Mouse (Mus musculus) layer of hippocampus, postnatal 36 days (tissue): ENCODE measurements at regions not wholly inside any gene's neighbourhood (a gene's known extent, or its start where the extent isn't known, plus 50 kb on each side); places are given as distances from the start of the nearest gene placed in this dataset.
A peak's percentile ranks its signal among the peaks of the same experiment; 100 is the strongest.

ENCODE experiments used
- DNase-seq, 2 experiments: peaks; one replicate each; pipeline ENCODE4 v3.0.0; 2022

DNA sequence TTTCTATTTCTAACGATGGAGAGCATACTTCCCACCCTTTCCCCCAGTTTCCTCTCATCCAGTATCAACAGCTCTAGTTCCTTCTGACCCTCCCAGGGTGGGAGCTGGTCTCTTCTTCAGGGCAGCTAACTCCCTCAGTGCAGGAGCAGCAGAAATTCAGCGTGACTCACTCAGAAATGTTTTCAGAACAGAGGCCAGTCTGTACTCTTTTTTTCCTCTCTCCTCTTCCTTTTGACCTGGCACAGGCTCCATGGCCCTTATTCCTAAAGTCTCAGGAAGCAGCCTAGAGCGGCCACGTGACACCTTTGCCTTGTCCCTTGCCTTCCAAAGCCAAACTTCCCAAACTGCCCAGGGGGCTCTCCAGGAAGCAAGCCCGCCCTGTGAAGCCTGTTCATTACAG lies 55.4 kb downstream of the Pja1 start:
- no peak for DNase-seq

DNA sequence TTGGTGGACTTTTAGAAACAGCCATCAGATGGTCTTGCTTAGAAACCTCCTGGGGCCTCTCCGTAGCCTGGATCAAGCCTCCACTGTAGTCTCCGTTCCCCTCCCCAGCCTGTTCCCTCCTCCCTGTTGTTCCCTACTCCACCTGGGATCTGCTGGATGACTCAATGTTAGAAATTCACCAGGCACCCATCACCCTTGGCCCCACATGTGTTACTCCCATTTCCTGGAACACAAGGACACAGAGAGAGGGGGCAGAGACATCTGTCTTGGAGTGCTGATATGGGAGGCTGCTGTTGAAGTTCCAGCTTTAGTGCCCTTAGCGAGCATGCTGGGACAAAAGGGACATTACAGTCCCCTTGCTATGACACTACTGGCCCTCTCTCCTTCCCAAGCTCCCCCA lies 60.1 kb downstream of the Pja1 start:
- DNase-seq = no peak

DNA sequence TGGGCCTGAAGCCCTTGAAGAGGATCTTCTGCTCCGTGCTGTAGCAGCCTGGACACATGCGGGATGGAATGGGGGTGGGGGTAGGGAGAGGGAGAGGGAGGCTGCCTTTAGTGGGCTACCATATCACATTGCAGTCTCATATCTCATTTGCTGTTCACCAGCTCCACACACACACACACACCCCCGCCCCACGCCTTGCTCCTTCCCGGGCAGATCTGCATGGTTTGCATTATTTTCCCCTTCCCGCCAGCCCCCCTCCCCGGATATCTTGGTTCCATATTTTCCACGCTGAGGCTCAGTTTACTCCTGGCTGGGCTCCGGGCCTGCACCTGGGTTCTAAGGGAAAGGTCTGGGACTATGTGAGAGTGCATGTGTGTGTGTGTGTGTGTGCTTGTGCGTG lies 61.2 kb downstream of the Pja1 start:
- DNase-seq = no peak

DNA sequence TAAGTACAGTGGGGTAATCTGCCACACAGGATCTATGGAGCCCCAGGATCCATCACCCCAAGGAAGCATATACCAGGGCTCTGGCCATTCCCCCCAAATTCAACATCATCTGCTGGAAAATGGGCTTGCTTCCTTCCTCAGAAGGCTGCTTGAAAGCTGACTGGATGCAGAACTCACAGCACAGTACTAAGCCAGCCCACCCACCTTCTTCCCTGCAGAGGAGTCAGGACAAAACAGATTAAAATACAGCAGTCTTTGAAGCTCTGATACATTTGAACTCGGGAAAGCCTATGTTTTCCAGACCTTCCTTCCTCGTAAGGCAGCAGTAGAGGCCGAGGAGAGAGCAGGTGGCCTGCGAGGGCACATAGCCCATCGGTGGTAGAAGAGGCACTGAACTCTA lies 61.7 kb downstream of the Pja1 start:
- DNase-seq = no peak

DNA sequence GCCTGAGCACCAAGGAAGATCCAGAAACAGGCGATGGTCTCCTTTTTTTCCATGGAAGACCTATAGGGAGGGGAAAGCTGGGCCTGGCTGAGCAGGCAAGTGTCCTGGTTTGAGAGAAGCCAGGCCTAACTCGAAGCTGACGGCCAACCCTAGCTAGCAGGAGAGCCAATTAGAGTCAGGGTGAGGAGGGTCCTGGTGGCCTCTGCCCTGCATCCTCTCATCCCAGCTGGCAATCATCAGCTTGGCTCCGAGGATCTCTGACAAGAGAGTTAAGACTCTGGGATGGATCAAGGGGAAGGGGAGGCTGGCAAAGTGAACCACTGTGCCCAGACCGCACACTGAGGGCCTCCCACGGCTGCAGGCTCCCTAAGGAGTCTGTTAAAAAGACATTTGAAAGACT lies 62.3 kb downstream of the Pja1 start:
- DNase-seq = no peak

DNA sequence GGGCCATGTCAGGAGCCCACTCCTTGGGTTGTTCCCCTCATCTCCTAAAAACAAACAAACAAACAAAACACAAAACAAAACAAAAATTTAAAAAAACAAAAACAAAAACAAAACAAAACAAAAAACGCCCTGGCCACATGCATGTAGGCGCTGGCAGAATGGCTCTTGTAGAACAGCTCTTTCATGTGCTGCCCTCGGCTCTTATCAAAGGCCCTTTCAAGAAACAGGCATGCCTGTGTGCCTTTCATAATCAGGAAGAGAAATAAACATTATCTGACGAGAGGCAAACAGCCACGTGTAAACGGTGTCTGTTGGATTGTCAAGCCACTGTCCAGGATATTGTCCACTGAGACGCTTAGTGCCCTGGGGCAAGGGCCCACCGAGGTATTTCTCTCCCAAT lies 65.2 kb downstream of the Pja1 start:
- no peak for DNase-seq

DNA sequence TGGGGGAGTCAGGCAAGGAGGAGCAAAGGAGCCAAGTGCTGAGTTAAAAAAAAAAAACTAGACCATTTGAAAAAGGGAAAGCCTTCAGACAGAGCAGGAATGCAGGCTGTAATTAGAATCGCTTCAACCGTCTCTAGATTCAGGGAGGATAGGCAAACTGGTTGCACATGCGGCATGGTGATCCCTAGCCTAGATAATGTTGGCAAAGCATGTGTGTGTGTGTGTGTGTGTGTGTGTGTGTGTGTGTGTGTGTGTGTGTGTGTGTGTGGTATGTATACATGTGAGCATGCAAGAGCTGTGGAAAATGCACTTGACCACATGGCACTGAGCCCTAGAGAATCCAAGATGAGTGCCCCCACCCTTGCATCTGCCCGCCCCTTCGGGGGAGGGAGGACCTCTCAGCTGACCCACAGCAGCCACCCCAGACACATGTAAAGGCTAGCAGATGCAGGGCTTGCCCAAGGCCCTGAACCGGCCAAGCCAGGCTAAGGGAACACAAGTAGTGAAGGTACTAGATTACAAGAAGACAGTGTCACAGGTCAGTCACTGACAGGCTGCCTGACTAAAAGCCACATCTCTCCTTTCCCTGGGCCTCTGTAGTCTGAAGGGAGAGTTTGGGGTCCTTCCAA lies 67.4 kb downstream of the Pja1 start:
- no peak for DNase-seq

DNA sequence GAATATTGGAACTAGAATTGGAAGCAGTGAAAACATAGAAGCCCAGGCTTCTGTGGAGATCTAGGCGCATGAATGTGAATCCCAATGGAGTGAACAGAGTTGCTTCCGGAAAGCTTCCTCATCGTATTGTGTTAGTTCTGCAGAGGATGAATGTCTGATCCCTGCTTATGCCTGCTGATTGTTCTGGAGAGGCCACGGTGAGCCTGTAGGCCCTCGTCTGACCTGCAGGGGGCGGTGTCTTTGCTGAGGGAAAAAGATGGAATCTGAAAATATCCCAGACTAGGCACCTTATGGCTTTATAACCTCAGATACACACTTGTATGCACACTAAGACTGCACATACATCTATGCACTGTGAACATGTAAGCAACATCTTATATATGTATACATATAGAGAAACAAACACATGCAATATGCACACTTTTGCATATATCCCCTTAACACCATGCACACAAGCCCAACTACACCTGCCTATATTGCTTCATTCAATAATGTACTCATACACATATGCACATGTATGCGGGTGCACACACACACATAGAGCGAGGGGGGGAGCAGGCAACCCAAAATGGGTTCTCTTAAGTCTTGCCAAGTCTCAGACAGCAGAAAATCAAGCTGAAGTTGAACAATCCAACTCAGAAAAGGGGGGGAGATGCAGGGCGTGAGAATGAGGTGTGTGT lies 68.1 kb downstream of the Pja1 start:
- no peak for DNase-seq

DNA sequence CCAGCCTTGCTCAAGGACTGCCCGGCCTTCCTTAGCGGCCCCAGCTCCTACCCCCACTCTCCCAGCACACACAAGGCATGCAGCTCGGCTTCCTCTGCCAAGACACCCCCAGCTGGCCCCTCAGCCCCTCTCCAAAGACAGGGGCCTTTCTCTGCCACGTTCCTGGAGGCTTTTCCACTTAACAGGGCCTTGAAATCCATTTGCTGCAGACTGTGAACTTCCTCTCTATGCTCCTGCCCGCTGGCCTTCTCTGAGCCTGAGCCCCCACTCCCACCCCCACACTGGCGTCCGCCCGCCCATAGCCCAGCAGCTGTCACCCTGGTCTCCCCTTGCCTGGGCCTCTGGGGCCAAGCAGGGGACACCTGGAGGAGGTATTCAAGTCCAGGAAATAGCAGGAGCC lies 73.7 kb downstream of the Pja1 start:
- DNase-seq = no peak

DNA sequence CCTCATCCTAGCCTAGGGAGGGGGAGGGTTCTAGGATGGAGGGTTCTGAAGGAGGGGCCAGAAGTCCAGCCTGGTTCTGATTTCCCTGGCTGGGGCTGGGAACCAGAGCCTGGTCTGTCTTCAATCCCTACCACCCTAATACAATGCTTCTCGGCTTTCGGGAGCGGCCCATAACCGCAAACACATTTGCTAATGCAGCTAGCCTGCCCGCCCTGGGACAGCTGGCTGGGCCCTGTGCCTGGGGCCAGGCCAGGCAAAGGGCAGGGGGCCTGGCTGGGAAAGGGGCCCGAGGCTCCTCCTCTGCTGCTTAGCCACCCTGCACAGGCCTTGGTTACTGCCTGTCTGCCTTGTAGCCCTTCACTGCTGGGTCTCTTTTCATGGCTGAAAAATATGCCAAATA lies 74.9 kb downstream of the Pja1 start:
- DNase-seq = no peak

DNA sequence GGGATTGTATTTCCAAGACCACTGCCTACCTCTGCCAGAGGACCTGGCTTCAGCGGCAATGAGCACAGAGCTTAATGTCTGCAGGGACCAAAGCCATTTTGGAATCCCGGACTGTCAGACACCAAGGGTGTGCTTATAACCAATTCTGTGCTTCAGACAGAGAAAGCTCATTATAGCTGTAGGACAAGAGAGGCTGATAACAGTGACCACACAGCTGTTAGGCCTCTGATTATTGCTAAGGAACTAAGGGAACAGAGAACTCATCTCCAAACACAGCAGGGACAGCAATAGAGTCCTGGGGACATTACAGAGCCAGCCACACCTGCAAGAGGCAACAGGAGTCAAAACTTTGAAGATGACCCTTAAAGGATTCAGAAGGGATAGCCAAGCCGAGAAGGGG lies 76.0 kb downstream of the Pja1 start:
- DNase-seq = no peak

DNA sequence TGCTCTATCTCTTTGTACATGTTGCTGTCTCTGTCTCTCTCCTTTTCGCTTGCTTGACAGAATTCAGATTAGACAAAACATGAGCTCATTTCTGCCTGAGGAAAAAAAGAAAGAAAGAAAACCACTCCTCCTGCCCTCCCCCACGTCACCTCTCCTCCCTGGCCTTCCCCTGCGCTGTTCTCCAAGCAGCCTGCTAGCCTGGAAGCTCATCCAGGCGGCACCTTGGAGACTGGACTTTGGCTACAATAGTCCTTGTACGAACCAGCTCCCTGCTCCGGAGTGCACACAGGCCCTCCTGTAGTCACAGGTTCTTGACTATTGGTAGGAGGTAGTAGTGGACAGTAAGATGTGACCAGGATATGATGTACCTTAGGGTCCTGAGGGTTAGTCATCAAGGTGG lies 79.4 kb downstream of the Pja1 start:
- no peak for DNase-seq

DNA sequence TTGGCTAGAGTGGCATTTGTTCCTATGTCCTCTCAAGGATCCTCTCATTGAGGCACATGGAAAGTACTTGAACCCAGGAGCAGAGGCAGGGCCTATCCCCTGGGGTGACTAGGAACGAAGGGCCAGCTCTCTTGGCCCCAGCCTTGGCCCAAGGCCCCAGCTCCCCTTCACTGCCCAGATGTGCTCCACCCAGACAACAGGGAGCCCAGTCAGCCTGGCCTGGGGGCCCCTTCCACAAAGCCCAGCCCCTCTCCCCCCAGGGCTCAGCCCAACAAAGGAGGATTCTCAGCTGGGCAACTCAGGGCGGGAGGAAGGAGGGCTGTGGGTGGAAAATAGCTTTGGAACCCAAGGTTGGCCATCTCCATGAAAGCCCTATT lies 80.6 kb downstream of the Pja1 start:
- DNase-seq = no peak

DNA sequence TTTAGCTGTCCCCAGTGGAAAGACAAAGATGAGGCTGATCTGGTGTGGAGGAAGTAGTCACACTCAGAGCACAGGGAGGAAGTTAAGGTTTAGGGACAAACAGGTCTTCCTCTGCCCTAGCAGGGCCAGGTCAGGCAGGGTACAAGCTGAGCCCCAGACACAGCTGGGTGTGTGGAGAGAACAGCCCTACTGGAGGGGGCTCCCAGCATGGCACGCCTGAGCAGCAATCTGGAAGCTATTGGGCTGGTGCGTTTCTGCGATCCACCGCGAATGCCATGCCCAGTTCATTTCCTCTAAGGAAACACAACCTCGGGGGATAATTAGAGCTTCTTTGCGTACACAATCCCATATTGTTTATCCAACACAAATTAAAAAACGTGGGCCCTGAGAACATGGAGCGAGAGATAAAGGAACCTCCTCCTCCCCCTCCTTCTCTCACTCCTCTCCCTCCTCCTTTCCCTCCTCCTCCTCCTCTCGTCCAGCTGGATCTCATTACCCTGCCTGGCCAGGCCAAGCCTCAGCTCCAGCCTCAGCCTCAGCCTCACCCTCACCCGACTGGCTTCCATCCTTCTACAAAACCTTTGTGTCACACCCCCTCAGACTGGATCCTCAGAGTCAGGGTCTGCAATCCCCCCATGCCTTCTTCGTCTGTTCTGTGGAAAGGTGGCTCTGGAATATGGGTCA lies 81.2 kb downstream of the Pja1 start:
- no peak for DNase-seq

DNA sequence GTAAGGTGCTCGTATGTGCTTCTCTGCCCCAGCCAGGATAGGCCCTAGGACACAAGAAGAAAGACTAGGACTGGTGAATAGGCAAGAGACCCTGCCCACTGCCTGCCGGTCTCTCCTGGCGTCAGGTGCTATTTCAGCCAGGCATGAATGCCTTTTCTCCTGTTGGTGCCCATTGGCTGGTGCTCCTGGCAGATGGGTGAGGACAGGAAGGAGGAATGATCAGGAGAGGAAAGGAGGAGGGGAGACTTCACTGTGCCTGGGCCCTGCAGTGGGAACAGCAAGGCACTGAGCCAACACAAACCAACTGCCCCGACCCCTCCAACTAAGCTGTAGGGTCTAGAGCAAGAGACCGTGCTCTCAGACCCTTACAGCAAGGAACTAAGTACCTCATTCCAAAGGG lies 100.4 kb downstream of the Pja1 start:
- DNase-seq = no peak

DNA sequence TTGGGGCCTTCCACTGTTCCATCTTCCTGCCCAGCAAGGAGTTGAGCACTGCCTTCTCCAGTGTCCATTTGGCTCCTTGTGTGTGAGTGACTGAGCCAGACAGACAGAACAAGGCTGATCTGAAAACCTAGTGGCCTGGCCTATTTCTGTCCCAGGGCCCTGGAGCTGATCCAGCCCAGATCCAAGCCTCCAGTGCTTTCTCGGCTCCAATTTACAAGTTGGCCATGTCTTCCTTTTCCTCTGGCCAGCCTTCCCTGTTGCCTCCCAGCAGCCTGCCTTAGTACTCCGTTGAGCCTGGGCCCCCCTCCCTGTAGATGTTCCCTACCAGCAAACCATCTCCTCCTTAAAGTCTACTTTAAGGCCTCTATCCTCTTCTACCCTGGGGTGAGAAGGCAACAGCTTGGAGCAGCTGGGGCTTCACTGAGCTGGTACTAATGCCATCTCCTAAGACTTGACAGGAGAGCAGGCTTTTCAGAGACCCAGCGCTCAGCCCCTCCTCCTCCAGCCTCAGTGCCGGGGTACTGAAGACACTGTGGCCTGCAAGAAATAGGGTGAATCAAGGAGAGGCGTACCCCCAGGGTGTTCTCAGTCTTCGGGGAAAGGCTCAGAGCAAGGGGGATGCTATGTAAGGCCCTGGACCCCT lies 101.7 kb downstream of the Pja1 start:
- DNase-seq = peak in 1 of 2 experiments; percentile 13

DNA sequence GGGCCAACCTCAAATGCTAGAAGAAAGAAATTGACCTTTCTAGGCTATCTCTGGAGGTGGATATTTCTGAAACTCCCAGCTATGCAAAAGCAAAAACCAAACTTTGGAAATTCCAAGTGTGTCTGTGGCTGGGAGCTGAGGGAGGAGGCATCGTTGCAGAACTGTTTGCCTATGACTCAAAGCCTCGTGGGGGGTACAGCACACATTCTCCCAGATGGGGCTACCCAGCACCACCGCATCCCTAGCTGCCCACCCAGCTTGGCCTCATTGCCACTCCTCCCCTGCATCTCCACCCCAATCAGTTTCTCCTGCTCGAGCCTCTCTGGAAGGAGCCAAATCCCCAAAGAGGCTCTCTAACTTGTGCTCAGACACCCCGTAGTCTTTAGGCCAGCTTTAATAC lies 107.0 kb downstream of the Pja1 start:
- no peak for DNase-seq

DNA sequence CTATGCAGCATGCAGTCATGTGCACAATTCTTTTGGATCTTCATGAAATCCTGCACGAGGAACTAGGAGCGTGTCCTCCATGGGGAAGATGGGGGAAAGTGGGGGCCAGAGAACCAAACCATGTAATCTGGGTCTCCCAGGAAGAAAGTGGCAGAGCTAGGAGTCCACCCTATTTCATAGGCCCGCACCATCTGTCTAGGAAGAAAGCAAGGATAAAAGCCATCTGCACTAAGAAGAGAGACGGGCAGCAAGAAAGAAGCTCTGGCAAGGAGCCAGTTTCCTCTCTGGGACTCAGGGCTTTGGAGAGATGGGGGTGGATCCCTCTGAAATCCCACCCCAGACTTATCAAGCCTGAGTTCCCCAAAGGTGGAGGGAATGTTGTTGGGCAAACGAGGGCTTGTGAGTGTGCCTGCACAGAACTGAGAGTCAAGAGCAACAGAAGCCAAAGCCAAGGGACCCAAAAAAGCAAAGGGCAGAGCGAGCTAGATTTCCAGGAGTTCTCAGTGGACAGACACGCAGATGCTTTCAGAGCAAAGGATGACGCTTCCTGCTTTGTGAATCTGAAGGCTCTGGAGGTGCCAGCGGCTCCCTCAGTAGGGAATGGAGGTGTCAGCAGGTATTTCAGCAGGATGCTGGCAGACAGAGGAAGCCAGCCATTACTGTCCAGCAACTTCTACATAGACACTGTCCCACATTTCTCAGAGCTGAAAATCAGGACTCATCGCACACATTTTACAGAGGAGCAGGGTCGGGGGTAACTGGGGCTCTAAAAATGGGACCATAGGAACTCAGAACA lies 110.8 kb downstream of the Pja1 start:
- DNase-seq = no peak

DNA sequence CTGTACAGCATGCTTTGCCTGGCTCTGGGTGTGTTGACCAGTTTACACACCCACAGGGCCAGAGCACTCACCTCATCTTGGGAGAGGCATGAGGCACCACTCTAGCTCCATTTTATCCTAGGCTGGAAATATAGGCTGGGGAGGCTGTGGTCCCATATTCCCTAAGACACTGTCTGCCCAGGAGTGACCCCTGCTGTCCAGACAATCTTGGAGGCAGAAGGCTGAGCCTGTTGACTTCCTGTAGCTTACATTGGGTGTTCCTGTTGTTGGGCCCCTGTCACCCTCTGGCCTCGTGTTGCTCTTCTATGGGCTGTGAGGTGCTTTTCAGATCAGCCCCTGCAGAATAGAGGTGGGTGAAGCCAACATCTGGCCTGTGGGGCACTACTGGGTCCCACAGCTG lies 112.3 kb downstream of the Pja1 start:
- no peak for DNase-seq

DNA sequence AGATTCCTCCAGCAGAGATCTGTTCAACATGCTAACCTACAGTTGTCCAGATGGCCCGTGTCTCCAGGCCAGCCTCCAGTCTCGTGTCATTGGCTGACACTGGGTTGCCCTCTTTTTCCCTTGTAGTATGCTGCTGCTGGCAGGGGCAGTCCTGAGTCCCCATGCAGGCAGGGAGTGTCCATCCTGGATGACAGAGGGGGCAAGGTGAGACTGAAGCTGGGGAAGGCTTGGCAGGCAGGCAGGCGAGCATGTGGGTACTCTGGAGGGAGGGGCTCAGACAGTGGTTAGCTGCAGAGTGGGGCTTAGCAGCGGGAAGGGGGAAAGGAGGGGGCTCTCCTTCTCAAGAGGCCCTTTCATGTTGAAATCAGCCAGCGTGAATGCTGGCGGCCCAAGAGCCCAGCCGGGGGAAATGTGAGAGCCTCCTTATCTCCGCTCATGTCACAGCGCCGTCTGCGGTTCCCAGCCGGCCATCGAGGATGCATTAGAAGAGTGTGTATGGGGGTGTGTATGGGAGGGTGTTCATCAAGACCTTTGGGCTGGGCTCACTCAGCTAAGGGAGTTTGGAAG lies 112.9 kb downstream of the Pja1 start:
- no peak for DNase-seq

DNA sequence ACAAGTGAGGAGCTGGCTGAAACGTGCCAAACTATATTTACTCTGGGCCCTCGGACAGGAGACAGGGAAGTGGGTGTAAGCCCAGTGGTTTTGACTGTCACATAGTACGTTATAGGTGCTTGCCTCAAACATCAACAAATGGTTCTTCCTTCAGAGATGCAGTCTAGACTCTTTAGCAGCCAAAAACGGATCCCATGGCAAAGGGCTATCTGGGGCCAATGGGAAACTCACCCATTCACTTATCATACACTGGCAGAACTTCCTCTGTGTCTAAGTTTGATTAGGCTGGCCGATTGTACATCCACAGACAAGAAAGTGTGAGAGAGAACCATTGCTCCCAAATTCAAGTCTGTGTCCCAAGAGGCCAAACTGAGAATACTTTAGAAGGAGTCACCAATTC lies 115.9 kb downstream of the Pja1 start:
- no peak for DNase-seq

DNA sequence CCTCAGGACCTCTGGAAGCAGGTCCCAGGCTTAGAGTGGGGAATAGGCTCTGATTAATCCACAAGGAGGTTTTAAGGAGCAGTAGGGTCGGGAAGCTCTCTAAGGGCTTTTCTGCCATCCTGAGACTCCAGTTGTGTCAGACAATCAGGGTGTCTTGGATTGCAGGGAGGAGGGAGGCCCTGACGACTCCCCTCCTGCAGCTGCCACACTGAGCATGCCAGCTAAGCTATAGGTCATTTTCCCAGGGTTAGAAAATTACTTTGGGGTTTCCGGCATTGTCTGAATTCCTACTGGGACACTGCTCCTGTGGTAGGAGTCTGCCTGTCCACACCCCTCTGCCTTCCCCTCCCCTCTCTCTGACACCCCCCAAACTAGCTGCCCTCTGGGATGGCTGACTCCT lies 120.8 kb downstream of the Pja1 start:
- no peak for DNase-seq

DNA sequence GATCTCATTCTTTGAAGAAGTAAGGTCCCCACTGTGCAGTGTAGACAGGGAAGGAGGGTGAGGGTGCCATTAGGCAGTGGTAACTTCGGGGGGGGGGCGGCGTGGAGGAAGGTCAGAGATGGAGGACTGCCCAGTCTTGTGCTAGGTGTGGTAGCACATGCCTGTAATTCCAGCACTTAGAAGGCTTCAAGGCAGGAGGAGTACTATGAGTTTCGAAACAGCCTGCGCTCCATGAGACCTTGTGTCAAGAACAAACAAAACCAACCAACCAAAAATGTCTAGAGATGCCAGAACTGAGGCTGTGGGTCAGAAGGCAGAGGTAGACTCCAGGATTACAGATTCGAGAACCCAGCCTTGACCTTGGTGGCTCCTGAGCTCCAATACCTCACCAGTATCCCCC lies 130.8 kb downstream of the Pja1 start:
- no peak for DNase-seq
